Mouse (Mus musculus) midbrain, embryonic 16.5 days (tissue): Measurements from ENCODE around the gene Bcar1. TPM values are rescaled to one million over a fixed set of nuclear protein-coding genes. Genes with fewer than 3 reads are reported as not detected.

Experiments used
- ATAC-seq: fragments of 200-750 bp; cut with Nextera tagmentation; 2 replicates; pipeline ENCODE4 v1.8.0; 2017; ENCODE audit warnings: moderate TSS enrichment
- H3K27ac ChIP-seq: fragments of 300-500 bp; sonication (generic); 2 replicates; pipeline ENCODE4 v1.5.1; 2014; ENCODE audit warnings: mild to moderate bottlenecking, low read length, mixed read lengths
- H3K27me3 ChIP-seq: fragments of 300-500 bp; sonication (generic); 2 replicates; pipeline ENCODE4 v1.6.1; 2014; ENCODE audit warnings: low read depth, low read length, mixed read lengths; ENCODE audit not compliant: control insufficient read depth, insufficient read depth
- H3K36me3 ChIP-seq: fragments of 300-500 bp; sonication (generic); 2 replicates; pipeline ENCODE4 v1.6.1; 2014; ENCODE audit warnings: mild to moderate bottlenecking, low read length, moderate library complexity, mixed read lengths; ENCODE audit not compliant: control insufficient read depth, insufficient read depth
- H3K4me1 ChIP-seq: fragments of 300-500 bp; sonication (generic); 2 replicates; pipeline ENCODE4 v1.6.1; 2014; ENCODE audit warnings: mild to moderate bottlenecking, low read length, mixed read lengths; ENCODE audit not compliant: control insufficient read depth, insufficient read depth
- H3K4me2 ChIP-seq: fragments of 300-500 bp; sonication (generic); 2 replicates; pipeline ENCODE4 v1.6.1; 2014; ENCODE audit warnings: mild to moderate bottlenecking, low read length, mixed read lengths
- H3K4me3 ChIP-seq: fragments of 300-500 bp; sonication (generic); 2 replicates; pipeline ENCODE4 v1.5.1; 2014; ENCODE audit warnings: low read depth, mild to moderate bottlenecking, low read length, moderate library complexity, mixed read lengths
- H3K9ac ChIP-seq: fragments of 300-500 bp; sonication (generic); 2 replicates; pipeline ENCODE4 v1.6.1; 2014; ENCODE audit warnings: low read depth, low read length, mixed read lengths
- H3K9me3 ChIP-seq: fragments of 300-500 bp; sonication (generic); replicated peaks from 2 replicates; pipeline ENCODE4 v1.6.1; 2014; ENCODE audit warnings: mild to moderate bottlenecking, low read length, mixed read lengths; ENCODE audit not compliant: control insufficient read depth, poor library complexity, severe bottlenecking
- whole genome bisulfite sequencing: fragments of 180-500 bp; shearing (Covaris S2); extraction: QIAGEN DNeasy Blood & Tissue Kit; methylation state at CpG from one replicate; pipeline ENCODE4 v1.1.7; 2014; 5-methylcytosine and 5-hydroxymethylcytosine counted together
- polyA plus RNA-seq: library from polyadenylated mRNA; unstranded; fragments of >200 nt; fragmentation: Nextera tagmentation; extraction: Ambion mirVana; gene quantifications from 2 replicates; pipeline ENCODE4 v1.2.1, GENCODE M21; 2015

Bcar1 gene
- polyA plus RNA-seq = 41.5 and 43.3 TPM in 2 replicates

DNA sequence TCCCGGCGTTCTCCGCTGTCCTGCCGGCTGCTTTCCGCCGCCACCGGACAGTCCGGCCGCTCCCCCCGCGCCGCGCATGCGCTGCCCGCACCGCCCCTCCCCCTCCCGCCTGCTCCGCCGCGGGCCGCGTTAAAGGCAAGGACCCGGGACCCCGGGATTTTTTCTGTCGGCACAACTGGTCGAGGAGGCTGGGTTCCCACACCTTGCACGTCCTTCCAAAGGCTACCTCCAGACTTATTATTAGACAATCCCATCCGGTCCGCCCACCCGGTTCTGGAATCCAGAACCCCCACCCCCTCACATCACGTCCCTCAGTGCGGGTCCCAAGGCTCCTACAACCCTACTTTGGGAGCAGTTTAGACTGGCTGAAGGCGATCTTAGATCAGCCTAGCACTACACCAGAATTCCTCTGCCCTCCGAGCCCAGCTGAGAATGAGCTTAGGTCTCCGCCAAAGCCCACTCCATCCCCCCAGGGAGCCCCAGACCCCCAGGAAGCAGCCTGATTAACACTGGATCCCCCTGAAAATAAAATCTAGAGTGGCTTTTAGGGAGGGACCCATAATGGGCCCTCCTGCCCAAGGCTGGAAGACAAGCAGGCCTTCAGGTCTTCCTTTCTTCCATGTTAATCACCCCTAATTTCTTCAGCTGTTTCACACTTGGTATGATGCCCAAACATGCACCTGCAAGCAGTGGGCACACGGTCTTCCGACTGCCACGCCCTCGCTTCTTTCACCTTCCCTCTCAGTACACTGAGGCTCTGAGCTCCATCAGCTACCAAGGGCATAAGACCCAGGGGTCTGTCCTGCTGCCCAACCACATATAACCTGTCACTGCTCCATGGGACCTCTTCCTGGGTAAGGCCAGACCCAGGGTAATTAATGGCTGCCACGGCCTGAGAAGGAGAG is at the start of gene Bcar1:
Bcar1 (minus strand) TSS at position 18 of the 905 bp plus-strand sequence.
- H3K27ac ChIP-seq = peak within 1 kb of the TSS; percentile 81
- H3K27me3 ChIP-seq = no peaks in the 10 kb centered on the region
- no peaks in the 10 kb centered on the region for H3K36me3 ChIP-seq
- H3K9ac ChIP-seq = peak within 1 kb of the TSS; percentile 94
- peak; percentile 67 for ATAC-seq
- H3K9me3 ChIP-seq = no peaks in the 10 kb centered on the region
- peak within 1 kb of the TSS; percentile 83 for H3K4me2 ChIP-seq
- WGBS = 11% methylated on average over 36 of the region's 40 CpGs
- H3K4me1 ChIP-seq = peaks cover 50% of the 10 kb centered on the region
- H3K4me3 ChIP-seq = peak within 1 kb of the TSS; percentile 88

DNA sequence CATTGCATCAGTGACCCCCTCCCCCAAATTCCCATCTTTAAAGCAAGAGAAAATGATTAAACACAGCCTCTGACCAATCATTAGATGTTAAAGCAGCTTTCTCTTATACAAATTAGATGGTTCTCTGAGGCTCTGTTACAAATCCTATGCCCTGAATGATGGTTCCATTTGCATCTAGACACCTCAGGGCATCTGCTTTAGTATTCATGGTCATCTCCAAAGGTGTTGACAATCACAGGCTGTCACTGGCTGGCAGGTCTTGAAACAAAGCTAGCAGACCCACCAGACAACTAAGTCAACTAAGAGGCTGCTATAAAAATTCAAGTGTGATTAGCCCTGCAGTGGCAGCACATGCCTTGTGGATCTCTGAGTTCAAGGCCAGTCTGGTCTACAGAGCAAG is 46.0 kb upstream of the Bcar1 start:
- Histone ChIP-seq H3K4me2 (no peak overlapping the region), H3K36me3 (no peaks in the 10 kb centered on the region), H3K4me1 (peaks cover 23% of the 10 kb centered on the region), H3K27me3 (no peaks in the 10 kb centered on the region), H3K9ac (no peak overlapping the region), H3K4me3 (no peak overlapping the region), H3K27ac (no peak overlapping the region), H3K9me3 (no peaks in the 10 kb centered on the region)
- ATAC-seq = no peak

DNA sequence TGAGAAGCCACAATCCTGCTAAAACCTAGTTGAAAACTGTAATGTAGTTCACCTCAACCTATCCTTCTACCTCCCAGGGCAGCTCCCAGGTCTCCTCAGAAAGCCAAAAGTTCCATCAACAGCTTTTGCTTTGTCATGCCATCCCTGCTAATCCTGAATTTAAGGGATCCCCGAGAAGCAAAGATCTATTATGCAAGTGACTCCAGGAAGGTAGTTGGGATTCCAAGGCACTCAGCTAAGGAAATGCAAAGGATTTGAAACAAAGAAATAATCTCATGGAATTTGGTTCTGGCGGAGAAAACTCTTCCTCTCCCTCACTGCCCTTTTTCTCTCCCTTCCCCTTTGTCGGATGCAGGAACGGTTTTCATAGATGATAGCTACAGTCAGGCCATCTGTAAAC is 45.6 kb upstream of the Bcar1 start:
- no peak overlapping the region for H3K4me2 ChIP-seq
- no peaks in the 10 kb centered on the region for H3K9me3 ChIP-seq
- no peak overlapping the region for H3K4me3 ChIP-seq
- WGBS = 19% methylated on average over 4 of the region's 4 CpGs
- ATAC-seq = no peak
- H3K27me3 ChIP-seq = no peaks in the 10 kb centered on the region
- H3K4me1 ChIP-seq = peaks cover 23% of the 10 kb centered on the region
- no peaks in the 10 kb centered on the region for H3K36me3 ChIP-seq
- H3K27ac ChIP-seq = no peak overlapping the region
- H3K9ac ChIP-seq = no peak overlapping the region

DNA sequence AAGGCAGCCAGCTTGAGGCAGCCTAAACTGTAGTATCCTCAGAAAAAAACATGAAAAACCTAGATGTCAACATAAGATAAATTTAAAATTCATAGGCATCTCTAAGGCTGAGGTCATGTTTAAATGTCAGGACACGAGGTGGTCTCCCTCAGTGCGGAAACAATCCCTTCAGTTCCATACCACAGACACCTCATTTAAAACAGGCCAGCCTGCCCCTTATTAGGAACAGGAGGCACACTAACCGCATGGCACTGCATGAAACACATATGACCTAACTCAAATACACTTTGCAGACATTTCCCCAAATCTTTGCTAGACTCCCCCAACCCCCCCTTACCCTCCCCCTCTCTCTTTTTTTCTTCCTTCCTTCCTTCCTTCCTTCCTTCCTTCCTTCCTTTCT is 44.9 kb upstream of the Bcar1 start:
- 36% methylated on average over 3 of the region's 3 CpGs for WGBS
- no peak overlapping the region for H3K4me3 ChIP-seq
- no peaks in the 10 kb centered on the region for H3K36me3 ChIP-seq
- no peaks in the 10 kb centered on the region for H3K9me3 ChIP-seq
- no peak overlapping the region for H3K9ac ChIP-seq
- no peak overlapping the region; the same call in 1 of the 2 replicates for H3K27ac ChIP-seq
- no peak overlapping the region for H3K4me2 ChIP-seq
- H3K27me3 ChIP-seq = no peaks in the 10 kb centered on the region
- no peak for ATAC-seq
- H3K4me1 ChIP-seq = peaks cover 23% of the 10 kb centered on the region

DNA sequence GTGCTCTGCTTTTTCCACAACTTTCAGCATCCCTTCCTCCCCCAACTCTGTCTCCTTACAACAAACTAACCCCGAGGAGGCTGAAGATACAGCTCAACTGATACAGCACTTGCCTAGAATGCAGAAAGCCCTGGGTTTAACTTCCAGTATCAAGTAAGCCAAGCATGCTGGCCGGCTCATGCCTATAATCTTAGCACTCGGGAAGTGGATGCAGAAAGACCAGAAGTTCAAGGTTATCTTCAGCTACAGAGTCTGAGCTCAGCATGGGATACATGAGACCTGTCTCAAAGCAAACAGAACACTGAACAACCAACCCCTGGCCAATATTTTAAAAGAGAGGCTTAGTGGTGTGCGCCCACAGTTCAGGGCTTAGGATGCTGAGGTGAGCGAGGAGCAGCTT is 44.5 kb upstream of the Bcar1 start:
- peak overlapping the region; percentile 38; the same call in 1 of the 2 replicates for H3K4me2 ChIP-seq
- no peaks in the 10 kb centered on the region for H3K9me3 ChIP-seq
- H3K9ac ChIP-seq = peak overlapping the region; percentile 41; the same call in 1 of the 2 replicates
- H3K4me3 ChIP-seq = no peak overlapping the region
- 34% methylated on average over 5 of the region's 5 CpGs for WGBS
- peak overlapping the region; percentile 79 for H3K27ac ChIP-seq
- no peaks in the 10 kb centered on the region for H3K36me3 ChIP-seq
- no peak for ATAC-seq
- H3K27me3 ChIP-seq = no peaks in the 10 kb centered on the region
- H3K4me1 ChIP-seq = peaks cover 23% of the 10 kb centered on the region

DNA sequence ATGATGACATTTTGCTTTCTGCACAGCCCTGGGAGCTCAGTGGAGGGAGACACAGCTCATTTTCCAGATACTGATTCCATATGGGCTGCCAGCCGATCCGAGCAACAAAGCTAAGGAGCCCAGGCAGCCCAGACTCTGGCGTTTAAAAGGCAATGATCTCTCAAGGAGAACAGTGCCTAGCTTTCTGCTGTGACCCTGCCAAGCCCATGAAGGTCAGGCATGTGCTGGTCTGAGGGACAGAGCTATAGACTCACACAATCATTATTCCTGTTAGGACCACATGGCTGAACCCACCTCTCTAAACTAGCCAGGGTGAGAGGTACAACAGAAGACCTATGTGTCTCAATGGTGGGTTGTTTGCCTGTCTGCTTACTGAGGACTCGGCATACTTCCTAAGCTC is 44.1 kb upstream of the Bcar1 start:
- Histone ChIP-seq H3K4me2 (peak overlapping the region; percentile 38), H3K36me3 (no peaks in the 10 kb centered on the region), H3K9ac (peak overlapping the region; percentile 41), H3K4me1 (peaks cover 26% of the 10 kb centered on the region), H3K9me3 (no peaks in the 10 kb centered on the region), H3K27me3 (no peaks in the 10 kb centered on the region), H3K4me3 (no peak overlapping the region), H3K27ac (peak overlapping the region; percentile 79)
- 0 out of 2 replicates have a peak, but pooled peaks have one; percentile 39 for ATAC-seq
- WGBS = 7% methylated on average over 4 of the region's 4 CpGs

DNA sequence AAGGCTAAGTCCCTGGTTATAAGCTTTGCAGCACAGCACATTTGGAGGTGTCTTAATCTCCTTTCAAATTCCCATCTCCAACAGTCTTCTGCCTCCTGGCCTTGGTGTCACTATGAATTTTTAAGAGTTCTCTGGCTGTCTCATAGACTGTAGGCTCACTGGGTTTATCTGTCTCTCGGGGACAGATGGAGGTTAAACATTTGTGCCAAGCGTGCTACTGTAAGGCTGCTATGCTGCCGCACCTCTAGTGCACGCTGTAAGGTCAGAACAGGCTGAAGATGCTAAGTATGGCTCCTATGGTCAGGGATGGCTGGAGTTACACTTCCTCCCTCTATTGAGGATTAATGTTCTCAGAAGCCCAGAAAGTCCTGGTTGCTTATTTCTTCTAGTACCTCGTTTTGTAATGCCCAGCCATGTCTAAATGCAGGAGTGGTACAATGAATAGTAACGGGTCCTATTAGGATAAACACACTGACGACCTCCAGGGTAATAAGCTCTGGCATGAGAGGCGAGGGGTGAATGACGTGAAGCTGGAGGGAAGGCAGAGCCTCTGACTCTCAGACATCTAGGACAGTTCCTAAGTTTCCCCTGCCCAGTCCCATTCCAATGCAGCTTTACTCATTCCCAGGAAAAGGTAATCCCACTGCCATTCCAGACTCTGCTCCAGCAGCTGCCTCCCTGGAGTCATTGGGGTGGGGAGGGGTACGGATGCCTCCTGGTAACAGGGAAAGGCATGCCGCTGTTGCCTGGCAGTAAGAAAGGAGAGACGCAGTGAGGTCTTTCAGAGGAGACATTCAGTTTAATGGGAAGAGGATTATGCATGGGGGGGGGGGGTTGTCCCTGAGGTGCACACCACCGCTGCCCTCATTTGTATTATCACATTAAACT is 43.3 kb upstream of the Bcar1 start:
- peak overlapping the region; percentile 41; the same call in 1 of the 2 replicates for H3K9ac ChIP-seq
- peak; percentile 64; the same call in 1 of the 2 replicates for ATAC-seq
- H3K4me1 ChIP-seq = peaks cover 29% of the 10 kb centered on the region

DNA sequence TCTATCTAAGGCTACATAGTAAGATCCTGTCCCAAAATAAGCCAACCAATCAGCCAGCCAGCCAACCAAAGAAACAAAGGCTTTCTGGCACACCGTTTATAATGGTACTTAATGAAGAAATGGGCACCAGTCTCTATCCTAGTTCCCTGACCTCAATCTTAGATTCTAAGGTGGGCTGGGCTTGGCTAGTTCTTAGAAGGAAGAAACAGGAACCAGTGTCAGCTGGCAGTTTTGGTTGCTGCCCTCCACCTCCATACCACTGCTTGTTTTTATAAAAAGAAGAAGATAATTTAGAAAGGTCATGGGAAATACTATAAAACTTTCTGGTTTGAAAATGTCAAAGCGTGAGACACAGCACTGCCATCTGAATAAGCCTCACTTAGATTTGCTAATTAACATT is 42.5 kb upstream of the Bcar1 start:
- peaks cover 29% of the 10 kb centered on the region for H3K4me1 ChIP-seq
- H3K36me3 ChIP-seq = no peaks in the 10 kb centered on the region
- no peaks in the 10 kb centered on the region for H3K27me3 ChIP-seq
- no peak overlapping the region for H3K9ac ChIP-seq
- 82% methylated on average over 2 of the region's 2 CpGs for WGBS
- no peak overlapping the region for H3K4me2 ChIP-seq
- no peaks in the 10 kb centered on the region for H3K9me3 ChIP-seq
- no peak for ATAC-seq
- no peak overlapping the region for H3K4me3 ChIP-seq
- no peak overlapping the region for H3K27ac ChIP-seq

More for the DNA sequence above, 43.3 kb upstream of the Bcar1 start:
- Histone ChIP-seq H3K4me2 (peak overlapping the region; percentile 38), H3K9me3 (no peaks in the 10 kb centered on the region), H3K4me3 (no peak overlapping the region), H3K27me3 (no peaks in the 10 kb centered on the region), H3K36me3 (no peaks in the 10 kb centered on the region), H3K27ac (peak overlapping the region; percentile 79)
- 20% methylated on average over 13 of the region's 13 CpGs for WGBS
